Mouse (Mus musculus): ENCODE measurements around the gene Tnrc18.

Tnrc18 gene

GRCm38 (mm10) chr5:142703569-142703968, 113.9 kb downstream of the Tnrc18 start:
- no peak for TF ChIP-seq GATA4 (IDR thresholded peaks at IDR 0.05; ENCODE audit: insufficient replicate concordance, low read length)

DNA sequence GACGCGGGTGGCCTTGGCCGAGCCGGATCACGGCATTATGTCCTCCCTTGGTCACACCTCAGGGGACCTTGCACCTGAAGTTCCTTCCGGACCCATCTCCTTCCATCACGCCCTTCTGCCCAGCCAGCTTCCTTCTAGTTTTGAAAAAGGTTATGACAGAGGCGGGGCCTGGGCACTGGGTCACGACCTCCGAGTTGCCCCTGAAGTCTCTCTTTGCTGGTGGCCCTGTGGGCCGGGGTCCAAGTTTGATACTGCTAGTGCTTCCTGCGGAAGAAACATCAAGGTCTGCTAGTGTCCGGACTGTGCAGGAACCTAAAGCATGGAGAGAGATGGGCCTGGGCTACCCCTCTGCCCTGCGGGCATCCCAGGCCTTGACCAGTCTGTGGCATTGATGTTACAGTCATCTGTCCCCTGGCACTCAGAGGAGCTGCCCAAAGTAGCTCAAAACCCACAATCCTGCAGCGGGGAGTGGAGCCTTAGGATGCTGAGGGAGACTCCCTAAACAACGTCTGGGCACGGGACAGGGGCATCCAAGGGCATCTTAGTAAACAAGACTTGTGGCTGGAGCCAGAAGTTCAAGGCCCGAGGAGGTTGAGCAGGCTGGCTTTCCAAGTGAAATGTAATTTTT, 114.8 kb downstream of the Tnrc18 start:
- TF ChIP-seq GATA4 (IDR thresholded peaks at IDR 0.05; ENCODE audit: insufficient replicate concordance, low read length), result no peak

- no peak for TF ChIP-seq GATA4 (IDR thresholded peaks at IDR 0.05; ENCODE audit: insufficient replicate concordance, low read length)
Measured at GRCm38 (mm10) chr5:142701651-142702510, 115.6 kb downstream of the Tnrc18 start.

GRCm38 (mm10) chr5:142700842-142701589, 116.4 kb downstream of the Tnrc18 start:
- TF ChIP-seq GATA4 (IDR thresholded peaks at IDR 0.05; ENCODE audit: insufficient replicate concordance, low read length), result no peak

DNA sequence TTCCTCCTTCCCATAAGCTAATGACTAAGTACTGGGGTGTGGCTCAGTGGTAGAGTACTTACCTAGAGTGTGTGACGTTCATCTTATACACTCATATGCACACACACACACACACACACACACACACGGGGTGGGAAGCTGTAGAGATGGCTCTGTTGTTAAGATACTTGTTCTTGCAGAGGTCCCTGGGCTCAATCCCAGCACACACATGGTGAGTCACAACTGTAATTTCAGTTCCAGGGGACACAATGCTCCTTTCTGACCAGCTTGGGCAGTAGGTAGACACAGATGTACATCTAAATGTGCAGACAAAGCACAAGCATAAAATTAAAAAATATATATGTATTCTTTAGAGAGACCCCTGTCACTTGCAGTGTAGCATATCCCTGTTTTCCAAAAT, 119.7 kb downstream of the Tnrc18 start:
- no peak for TF ChIP-seq GATA4 (IDR thresholded peaks at IDR 0.05; ENCODE audit: insufficient replicate concordance, low read length)

DNA sequence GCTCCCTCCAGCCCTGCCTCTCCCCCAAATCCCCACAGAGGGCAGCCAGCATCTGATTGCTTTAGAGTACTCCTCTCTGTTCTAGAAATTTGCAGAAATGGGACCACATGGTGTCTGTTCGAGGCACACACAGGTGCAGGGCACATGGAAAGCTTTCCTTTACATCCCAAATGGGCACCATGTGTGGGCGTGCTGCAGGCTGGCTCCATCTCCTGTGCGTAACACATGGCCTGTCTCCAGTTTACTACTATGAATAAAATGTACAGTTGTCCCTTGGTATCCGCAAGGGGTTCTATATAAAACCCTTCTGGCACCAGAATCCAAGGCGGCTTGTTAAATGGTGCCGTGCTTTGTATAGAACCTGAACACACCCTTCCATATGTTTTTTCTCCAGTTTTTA, 120.6 kb downstream of the Tnrc18 start:
- TF ChIP-seq GATA4 (IDR thresholded peaks at IDR 0.05; ENCODE audit: insufficient replicate concordance, low read length), result no peak

DNA sequence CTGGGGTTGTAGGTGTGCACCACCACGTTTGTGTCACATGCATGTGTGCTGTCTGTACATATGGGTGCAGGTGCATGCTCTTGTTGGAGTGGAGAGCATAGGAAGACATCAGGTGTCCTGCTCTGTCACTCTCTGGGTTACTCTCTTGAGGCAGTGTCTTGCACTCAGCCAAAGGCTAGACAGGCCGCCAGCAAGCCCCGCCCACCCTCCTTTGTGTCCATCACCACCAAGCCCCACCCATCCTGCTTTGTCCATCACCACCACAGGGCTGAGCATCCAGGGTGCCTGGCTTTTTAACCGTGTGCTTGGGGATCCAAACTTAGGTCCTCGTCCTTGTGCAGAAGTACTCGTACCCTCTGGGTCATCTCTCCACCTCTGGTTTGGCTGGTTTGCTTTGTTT, 121.2 kb downstream of the Tnrc18 start:
- no peak for TF ChIP-seq GATA4 (IDR thresholded peaks at IDR 0.05; ENCODE audit: insufficient replicate concordance, low read length)

DNA sequence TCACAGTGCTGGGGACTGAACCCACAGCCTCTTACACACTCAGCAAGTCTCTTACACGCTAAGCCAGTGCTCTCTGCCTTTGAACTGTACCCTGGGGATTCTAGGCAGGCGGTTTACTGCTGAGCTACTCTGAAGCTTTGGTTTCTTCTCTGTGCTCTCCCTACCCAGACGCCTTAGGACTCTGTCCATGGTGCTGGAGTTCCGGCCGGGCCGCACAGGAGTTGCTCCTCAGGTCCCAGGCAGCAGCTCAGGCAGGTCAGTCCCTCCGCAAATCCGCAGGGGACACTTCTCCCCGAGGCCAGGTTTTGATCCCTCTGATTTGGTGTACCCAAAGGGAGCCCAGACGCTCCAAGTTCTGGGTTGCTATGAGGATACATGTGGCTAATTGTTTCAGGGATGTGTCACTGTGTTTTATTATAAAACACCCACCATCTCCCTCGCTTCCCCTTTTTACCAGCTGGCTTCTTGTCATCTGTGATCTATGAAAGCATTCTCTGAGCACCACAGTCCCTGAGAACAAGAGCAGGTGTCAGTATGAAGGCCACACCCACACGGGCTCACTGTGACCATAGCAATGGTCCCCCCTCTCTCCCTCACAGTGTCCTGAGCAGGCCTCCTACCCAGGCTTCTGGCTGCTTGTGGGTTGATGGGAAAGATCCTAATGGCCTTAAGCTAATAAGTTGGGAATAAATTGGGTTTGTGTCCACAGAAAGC, 122.7 kb downstream of the Tnrc18 start:
- TF ChIP-seq GATA4 (IDR thresholded peaks at IDR 0.05; ENCODE audit: insufficient replicate concordance, low read length), result no peak

GRCm38 (mm10) chr5:142693738-142694430, 123.6 kb downstream of the Tnrc18 start:
- TF ChIP-seq GATA4 (IDR thresholded peaks at IDR 0.05; ENCODE audit: insufficient replicate concordance, low read length), result no peak

- no peak for TF ChIP-seq GATA4 (IDR thresholded peaks at IDR 0.05; ENCODE audit: insufficient replicate concordance, low read length)
Measured at GRCm38 (mm10) chr5:142692971-142693737, 124.3 kb downstream of the Tnrc18 start.

DNA sequence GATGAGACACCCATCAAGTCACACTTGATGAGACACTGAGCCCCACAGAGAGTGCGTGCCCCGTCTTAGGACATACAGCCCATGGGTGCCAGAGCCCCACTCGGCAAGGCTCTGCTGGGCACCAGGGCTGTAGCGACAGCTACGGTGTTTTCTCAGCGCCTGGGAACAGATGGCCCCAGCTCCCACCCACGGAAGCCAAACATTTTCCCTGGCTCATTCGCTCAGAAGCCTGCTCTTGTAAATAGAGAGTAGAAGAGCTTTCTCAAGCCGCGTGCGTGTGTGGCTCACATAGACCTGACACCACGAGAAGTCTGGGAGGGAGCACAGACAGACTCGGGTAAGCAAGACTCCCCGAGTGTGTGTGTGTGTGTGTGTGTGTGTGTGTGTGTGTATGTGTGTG, 125.2 kb downstream of the Tnrc18 start, which contains the start of gene Slc29a4:
Slc29a4 (plus strand) TSS at position 265 of the 400 bp plus-strand sequence.
- TF ChIP-seq GATA4 (IDR thresholded peaks at IDR 0.05; ENCODE audit: insufficient replicate concordance, low read length), result no peak

DNA sequence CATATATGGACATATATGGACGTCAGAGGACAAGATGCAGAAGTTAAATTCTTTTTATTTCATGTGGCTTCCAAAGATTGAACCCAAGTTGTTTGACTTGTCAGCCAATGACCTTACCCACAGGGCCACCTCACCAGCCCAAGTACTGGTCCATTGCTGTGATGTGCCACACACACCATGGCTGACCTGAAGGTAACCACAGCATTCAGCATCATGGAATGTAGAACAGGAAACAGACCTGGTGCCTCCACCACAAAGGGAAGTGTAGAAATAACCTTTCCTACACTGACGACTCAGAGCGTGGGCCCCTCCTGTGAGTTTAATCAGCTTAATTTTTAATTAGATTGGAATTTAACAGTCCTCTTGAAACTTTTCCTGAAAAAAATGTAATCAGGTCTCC, 127.1 kb downstream of the Tnrc18 start:
- no peak for TF ChIP-seq GATA4 (IDR thresholded peaks at IDR 0.05; ENCODE audit: insufficient replicate concordance, low read length)

DNA sequence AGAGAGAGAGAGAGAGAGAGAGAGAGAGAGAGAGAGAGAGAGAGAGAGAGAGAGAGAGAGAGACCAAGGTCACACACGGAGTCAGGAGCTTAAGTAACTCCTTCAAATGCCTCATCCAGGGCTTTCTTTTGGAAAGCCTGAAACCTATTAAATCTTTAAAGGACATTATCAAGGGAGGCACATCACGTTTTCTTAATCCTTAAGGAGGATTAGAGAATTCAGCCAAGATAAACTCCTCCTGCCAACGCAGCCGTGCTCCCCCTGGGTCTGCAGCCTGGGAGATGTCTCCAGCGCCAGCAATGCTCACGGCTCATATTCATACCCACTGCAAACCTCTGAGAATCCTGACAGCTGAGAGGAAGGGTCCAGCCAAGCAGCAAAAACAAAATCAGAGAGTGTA, 128.6 kb downstream of the Tnrc18 start:
- no peak for TF ChIP-seq GATA4 (IDR thresholded peaks at IDR 0.05; ENCODE audit: insufficient replicate concordance, low read length)

DNA sequence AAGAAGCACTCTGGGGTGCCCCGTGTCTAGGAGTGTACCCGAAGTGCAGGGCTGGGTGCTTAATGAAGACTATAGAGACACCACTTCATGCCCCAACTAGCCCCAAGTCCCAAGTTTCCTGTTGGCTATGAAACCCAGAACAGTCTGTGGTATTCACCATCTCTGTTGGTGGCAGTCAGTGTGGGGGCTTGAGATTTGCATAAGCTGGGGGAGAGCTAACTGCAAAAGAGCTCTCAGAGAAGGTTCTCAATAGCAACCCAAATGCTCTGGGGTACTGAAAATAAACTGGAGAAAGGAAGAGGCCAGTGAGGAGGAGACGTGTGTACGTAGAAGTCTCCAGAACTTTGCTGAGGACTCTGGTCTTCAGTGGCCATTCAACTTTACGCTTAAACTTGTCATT, 134.9 kb downstream of the Tnrc18 start:
- no peak for TF ChIP-seq GATA4 (IDR thresholded peaks at IDR 0.05; ENCODE audit: insufficient replicate concordance, low read length)
